Mouse (Mus musculus) right cerebral cortex, adult 18-20 months (tissue): ENCODE data around the gene Mef2b.
A peak's percentile ranks its signal among the peaks of the same experiment; 100 is the strongest.

ENCODE experiments used
- DNase-seq: peaks from one replicate; pipeline ENCODE4 v3.0.0; 2022; ENCODE audit warnings: mixed read lengths

The Mef2b gene

GRCm38 (mm10) chr8:70134931-70135330 lies 4.6 kb upstream of the Mef2b start:
- no peak for DNase-seq

- DNase-seq = no peak
These were observed 2.9 kb upstream of the Mef2b start for GRCm38 (mm10) chr8:70136591-70136990.

DNA sequence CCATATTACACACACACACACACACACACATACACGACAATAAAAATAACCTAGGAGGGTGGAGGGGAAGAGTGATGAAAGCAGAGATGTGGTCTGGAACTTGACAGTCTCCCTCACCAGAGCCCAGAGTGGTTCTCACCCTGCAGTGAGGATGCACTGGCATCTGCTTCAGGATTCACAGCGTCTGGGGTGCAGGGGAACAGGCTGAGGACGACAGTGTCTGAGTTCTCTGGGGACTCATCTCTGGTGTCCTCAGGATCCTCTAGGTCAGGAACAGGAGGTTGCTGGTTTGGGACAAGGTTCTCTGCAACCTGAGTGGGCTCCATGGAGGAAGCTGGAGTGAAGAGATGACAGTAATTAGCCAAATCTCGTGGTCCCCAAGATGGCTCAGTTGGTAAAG lies 1.6 kb upstream of the Mef2b start:
- DNase-seq = no peak

GRCm38 (mm10) chr8:70139981-70140380 lies 470 bp downstream of the Mef2b start:
- no peak for DNase-seq

GRCm38 (mm10) chr8:70147678-70148607 lies 8.4 kb downstream of the Mef2b start:
- DNase-seq = no peak

GRCm38 (mm10) chr8:70150158-70150557 lies 10.6 kb downstream of the Mef2b start:
- DNase-seq = no peak

GRCm38 (mm10) chr8:70152537-70153257 lies 13.2 kb downstream of the Mef2b start:
- DNase-seq = peak; percentile 55

- no peak for DNase-seq
These were observed 17.8 kb downstream of the Mef2b start for GRCm38 (mm10) chr8:70157240-70157800.

GRCm38 (mm10) chr8:70158069-70158853 lies 18.8 kb downstream of the Mef2b start:
- peak; percentile 68 for DNase-seq

- no peak for DNase-seq
These were observed 19.7 kb downstream of the Mef2b start for GRCm38 (mm10) chr8:70159211-70159610.

GRCm38 (mm10) chr8:70160015-70160414 lies 20.5 kb downstream of the Mef2b start:
- no peak for DNase-seq

DNA sequence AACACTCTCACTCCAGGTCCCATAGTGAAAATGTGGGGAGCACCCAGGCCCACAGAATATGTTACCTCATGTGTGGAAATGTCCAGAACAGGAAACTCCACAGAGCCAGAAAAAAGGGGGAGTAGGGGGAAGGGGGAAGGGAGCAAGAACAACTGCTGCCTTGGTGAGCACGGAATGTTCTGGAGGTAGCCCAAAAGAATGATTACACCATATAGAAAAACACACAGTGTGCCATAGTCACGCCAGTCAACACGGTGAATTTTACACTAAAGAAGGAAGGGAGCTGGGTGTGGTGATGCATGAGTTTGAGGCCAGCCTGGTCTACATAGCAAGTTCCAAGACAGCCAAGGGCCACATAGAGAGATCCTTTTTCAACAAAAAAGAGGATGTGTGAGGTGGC lies 23.8 kb downstream of the Mef2b start:
- no peak for DNase-seq

- peak; percentile 29 for DNase-seq
These were observed 27.1 kb downstream of the Mef2b start for GRCm38 (mm10) chr8:70166504-70167110.

DNA sequence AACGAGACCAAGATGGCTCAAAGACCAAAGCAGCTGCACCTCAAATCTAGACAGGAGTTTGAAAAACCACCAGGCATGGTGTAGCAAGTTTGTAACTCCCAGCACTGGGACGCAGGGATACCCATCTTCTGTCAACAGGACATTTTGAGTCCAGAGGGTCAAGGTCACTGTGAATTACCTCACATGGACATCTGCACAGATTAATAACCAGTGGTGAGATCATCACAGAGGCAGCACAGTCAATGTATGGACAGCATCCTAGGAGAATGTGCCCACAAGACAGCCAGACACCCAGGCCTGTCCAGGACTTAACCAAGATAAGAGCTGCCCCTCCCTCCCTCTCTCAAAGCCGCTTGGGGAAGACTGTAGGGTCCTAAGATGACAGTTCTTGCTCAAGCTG lies 30.6 kb downstream of the Mef2b start:
- no peak for DNase-seq

DNA sequence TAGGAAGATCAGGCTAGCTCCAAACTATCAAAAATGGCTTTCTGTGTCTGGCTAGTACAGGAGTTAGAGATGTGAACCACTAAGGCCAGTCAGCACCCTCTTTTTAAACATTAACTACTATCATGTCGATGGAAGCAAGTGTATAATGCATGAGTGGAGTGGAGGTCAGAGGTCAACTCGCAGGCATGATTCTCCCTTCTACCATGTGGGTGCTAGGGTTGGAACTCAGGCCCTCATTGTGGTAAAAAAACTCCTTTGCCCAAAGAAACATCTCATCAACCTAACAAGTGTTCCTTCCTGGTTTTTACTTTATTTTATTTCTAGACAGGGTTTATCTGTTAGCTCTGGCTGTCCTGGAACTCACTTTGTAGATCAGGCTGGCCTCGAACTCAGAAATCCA lies 31.2 kb downstream of the Mef2b start:
- no peak for DNase-seq

DNA sequence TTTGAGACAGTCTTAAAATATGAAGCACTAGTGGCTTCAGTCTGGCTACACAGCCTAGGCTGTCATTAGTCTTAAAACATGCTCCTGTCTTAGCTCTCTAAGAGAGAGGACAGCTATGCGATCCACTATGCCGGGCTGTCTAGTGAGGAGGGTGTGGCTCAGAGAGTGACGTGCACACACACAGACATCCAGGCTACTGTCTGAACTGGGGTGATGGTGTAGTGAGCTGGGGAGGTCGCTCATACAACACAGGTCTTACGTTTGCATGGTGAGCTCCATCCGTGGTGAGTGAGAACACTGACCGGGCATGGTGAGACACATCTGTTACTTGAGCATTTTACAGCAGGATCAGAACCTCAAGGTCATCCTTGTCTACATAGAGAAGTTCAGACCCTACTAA lies 31.7 kb downstream of the Mef2b start:
- DNase-seq = no peak

- peak; percentile 97 for DNase-seq
These were observed 32.7 kb downstream of the Mef2b start, which contains the start of gene Tmem161a for GRCm38 (mm10) chr8:70172043-70172681. Tmem161a (plus strand) TSS chr8:70172356.

DNA sequence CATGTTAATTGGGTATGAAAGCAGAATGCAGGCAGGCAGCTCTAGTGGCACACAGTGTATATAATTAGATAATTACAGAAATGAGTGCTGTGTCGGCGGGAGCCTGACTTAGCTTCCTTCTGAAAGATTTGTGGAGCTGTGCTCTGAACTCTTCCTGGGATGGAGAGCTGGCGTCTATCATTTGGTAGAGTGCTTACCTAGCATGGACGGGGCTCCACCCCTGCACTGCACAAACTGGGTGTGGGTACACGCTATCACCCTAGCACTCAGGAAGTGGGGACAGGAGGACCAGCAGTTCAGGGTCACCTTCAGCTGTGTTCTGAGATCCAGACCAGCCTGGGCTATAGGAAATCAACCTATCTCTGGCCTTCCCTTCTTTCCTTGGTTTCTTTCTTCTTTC lies 33.8 kb downstream of the Mef2b start:
- no peak for DNase-seq

GRCm38 (mm10) chr8:70174079-70174478 lies 34.6 kb downstream of the Mef2b start:
- peak; percentile 34 for DNase-seq

DNA sequence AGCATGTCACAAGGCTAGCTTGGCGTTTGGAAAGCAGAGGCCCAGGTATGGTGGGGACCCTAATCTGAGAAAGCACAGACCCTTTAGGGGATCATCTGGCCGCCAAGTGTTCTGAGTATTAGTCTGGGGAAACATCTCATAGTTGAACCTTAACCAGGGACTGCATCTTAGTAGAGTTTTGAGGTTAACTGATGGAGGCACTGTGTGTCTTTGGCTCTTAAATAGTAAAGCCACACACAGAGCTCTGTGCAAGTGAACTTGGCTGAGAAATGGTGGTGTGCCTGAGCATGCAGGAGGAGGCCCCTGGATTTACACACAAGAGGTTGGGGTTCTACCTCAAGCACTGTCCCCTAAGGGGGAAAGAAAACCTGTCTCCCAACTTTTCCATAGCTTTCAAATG lies 38.7 kb downstream of the Mef2b start:
- no peak for DNase-seq

DNA sequence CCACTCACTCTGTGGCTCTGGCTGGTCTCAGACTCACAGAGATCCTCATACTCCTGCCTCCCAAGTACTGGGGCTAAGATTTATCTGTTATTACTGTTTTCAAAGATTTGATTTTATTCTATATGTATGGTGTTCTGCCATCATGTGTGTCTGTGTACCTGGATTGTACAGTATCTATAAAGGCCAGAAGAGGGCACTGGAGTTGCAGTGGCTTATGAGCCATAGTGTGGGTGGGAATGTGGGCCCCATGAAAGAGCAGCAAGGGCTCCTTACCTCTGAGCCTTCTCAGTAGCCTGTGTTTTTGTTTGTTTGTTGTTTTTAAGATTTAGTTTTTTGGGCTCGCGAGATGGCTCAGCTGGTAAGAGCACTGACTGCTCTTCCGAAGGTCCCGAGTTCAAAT lies 39.6 kb downstream of the Mef2b start:
- no peak for DNase-seq
